Mouse (Mus musculus): ENCODE measurements around the gene Padi3. TPM values are rescaled to one million over a fixed set of nuclear protein-coding genes. Genes with fewer than 3 reads are reported as not detected.

Padi3 gene
- total and polyA plus RNA-seq, 2 experiments from 2014 or later, result 0.06 TPM; not detected in 1

- 90% methylated on average over 9 of the region's 9 CpGs for WGBS
Measured at GRCm38 (mm10) chr4:140782821-140783220, 27.6 kb downstream of the Padi3 start.

GRCm38 (mm10) chr4:140780507-140780906 lies 29.9 kb downstream of the Padi3 start:
- Histone ChIP-seq H3K36me3 (ENCODE audit: insufficient read depth) (no peaks in the 10 kb centered on the region), H3K27ac (ENCODE audit: low read depth, low read length) (no peak overlapping the region), H3K4me3 (ENCODE audit: low read depth, low read length) (no peak overlapping the region), H3K9ac (no peak overlapping the region), H3K27me3 (ENCODE audit: insufficient read depth, low read length) (no peaks in the 10 kb centered on the region), H3K4me2 (ENCODE audit: low read depth) (no peak overlapping the region), H3K4me1 (ENCODE audit: insufficient read depth) (no peaks in the 10 kb centered on the region), H3K9me3 (ENCODE audit: low read length) (no peaks in the 10 kb centered on the region)
- TF ChIP-seq CTCF (IDR thresholded peaks at IDR 0.05; ENCODE audit: low read depth), result no peak
- DNase-seq, result no peak
- WGBS, result 90% methylated on average over 14 of the region's 14 CpGs
- ATAC-seq, result no peak

More at GRCm38 (mm10) chr4:140782821-140783220, 27.6 kb downstream of the Padi3 start:
- Histone ChIP-seq H3K4me2 (ENCODE audit: low read depth) (no peak overlapping the region), H3K36me3 (ENCODE audit: insufficient read depth) (no peaks in the 10 kb centered on the region), H3K4me1 (ENCODE audit: insufficient read depth) (no peaks in the 10 kb centered on the region), H3K27me3 (ENCODE audit: insufficient read depth, low read length) (no peaks in the 10 kb centered on the region), H3K27ac (ENCODE audit: low read depth, low read length) (no peak overlapping the region), H3K4me3 (ENCODE audit: low read depth, low read length) (no peak overlapping the region), H3K9me3 (ENCODE audit: low read length) (no peaks in the 10 kb centered on the region), H3K9ac (no peak overlapping the region)
- no peak for TF ChIP-seq CTCF (IDR thresholded peaks at IDR 0.05; ENCODE audit: low read depth)
- ATAC-seq (no peak), DNase-seq (no peak)

- 46% methylated on average over 19 of the region's 19 CpGs for WGBS
- DNase-seq, result peak; percentile 29
- Histone ChIP-seq H3K27me3 (ENCODE audit: insufficient read depth, low read length) (no peaks in the 10 kb centered on the region), H3K9me3 (ENCODE audit: low read length) (no peaks in the 10 kb centered on the region), H3K4me1 (ENCODE audit: insufficient read depth) (no peaks in the 10 kb centered on the region), H3K36me3 (ENCODE audit: insufficient read depth) (no peaks in the 10 kb centered on the region), H3K9ac (no peak overlapping the region), H3K27ac (ENCODE audit: low read depth, low read length) (no peak overlapping the region), H3K4me3 (ENCODE audit: low read depth, low read length) (no peak overlapping the region), H3K4me2 (ENCODE audit: low read depth) (no peak overlapping the region)
- no peak for ATAC-seq
- TF ChIP-seq CTCF (IDR thresholded peaks at IDR 0.05; ENCODE audit: low read depth), result no peak
Measured at GRCm38 (mm10) chr4:140779803-140780397, 30.5 kb downstream of the Padi3 start.

- H3K27me3 ChIP-seq (ENCODE audit: insufficient read depth, low read length), result no peaks in the 10 kb centered on the region
- ATAC-seq, result no peak
- no peak overlapping the region for H3K4me3 ChIP-seq (ENCODE audit: low read depth, low read length)
- H3K27ac ChIP-seq (ENCODE audit: low read depth, low read length), result no peak overlapping the region
- no peak overlapping the region for H3K4me2 ChIP-seq (ENCODE audit: low read depth)
- H3K4me1 ChIP-seq (ENCODE audit: insufficient read depth), result no peaks in the 10 kb centered on the region
- TF ChIP-seq CTCF (IDR thresholded peaks at IDR 0.05; ENCODE audit: low read depth), result no peak
- no peak for DNase-seq
- WGBS, result 78% methylated on average over 13 of the region's 13 CpGs
- no peaks in the 10 kb centered on the region for H3K9me3 ChIP-seq (ENCODE audit: low read length)
- H3K9ac ChIP-seq, result no peak overlapping the region
- H3K36me3 ChIP-seq (ENCODE audit: insufficient read depth), result no peaks in the 10 kb centered on the region
Measured at GRCm38 (mm10) chr4:140776623-140777022, 33.8 kb downstream of the Padi3 start.

- Histone ChIP-seq H3K27ac (ENCODE audit: low read depth, low read length) (no peak overlapping the region), H3K36me3 (ENCODE audit: insufficient read depth) (no peaks in the 10 kb centered on the region), H3K9me3 (ENCODE audit: low read length) (no peaks in the 10 kb centered on the region), H3K27me3 (ENCODE audit: insufficient read depth, low read length) (no peaks in the 10 kb centered on the region), H3K4me1 (ENCODE audit: insufficient read depth) (no peaks in the 10 kb centered on the region), H3K4me2 (ENCODE audit: low read depth) (no peak overlapping the region), H3K4me3 (ENCODE audit: low read depth, low read length) (no peak overlapping the region), H3K9ac (no peak overlapping the region)
- WGBS, result 85% methylated on average over 10 of the region's 10 CpGs
- DNase-seq (no peak), ATAC-seq (no peak)
- no peak for TF ChIP-seq CTCF (IDR thresholded peaks at IDR 0.05; ENCODE audit: low read depth)
Measured at GRCm38 (mm10) chr4:140775876-140776275, 34.6 kb downstream of the Padi3 start.

- no peaks in the 10 kb centered on the region for H3K4me1 ChIP-seq (ENCODE audit: insufficient read depth)
- no peaks in the 10 kb centered on the region for H3K36me3 ChIP-seq (ENCODE audit: insufficient read depth)
- no peak overlapping the region for H3K27ac ChIP-seq (ENCODE audit: low read depth, low read length)
- H3K4me2 ChIP-seq (ENCODE audit: low read depth), result no peak overlapping the region
- no peak overlapping the region for H3K4me3 ChIP-seq (ENCODE audit: low read depth, low read length)
- no peak for ATAC-seq
- DNase-seq, result no peak
- no peak for TF ChIP-seq CTCF (IDR thresholded peaks at IDR 0.05; ENCODE audit: low read depth)
- H3K9ac ChIP-seq, result no peak overlapping the region
- WGBS, result 92% methylated on average over 9 of the region's 9 CpGs
- no peaks in the 10 kb centered on the region for H3K9me3 ChIP-seq (ENCODE audit: low read length)
- H3K27me3 ChIP-seq (ENCODE audit: insufficient read depth, low read length), result no peaks in the 10 kb centered on the region
Measured at GRCm38 (mm10) chr4:140774893-140775292, 35.6 kb downstream of the Padi3 start.

- Histone ChIP-seq H3K9ac (no peak within 1 kb of the TSS), H3K27ac (ENCODE audit: low read depth, low read length) (no peak within 1 kb of the TSS), H3K27me3 (ENCODE audit: insufficient read depth, low read length) (no peaks in the 10 kb centered on the region), H3K4me2 (ENCODE audit: low read depth) (no peak within 1 kb of the TSS), H3K9me3 (ENCODE audit: low read length) (no peaks in the 10 kb centered on the region), H3K4me1 (ENCODE audit: insufficient read depth) (no peaks in the 10 kb centered on the region), H3K4me3 (ENCODE audit: low read depth, low read length) (no peak within 1 kb of the TSS), H3K36me3 (ENCODE audit: insufficient read depth) (no peaks in the 10 kb centered on the region)
- ATAC-seq, result no peak
- no peak for DNase-seq
- 88% methylated on average over 21 of the region's 21 CpGs for WGBS
- no peak for TF ChIP-seq CTCF (IDR thresholded peaks at IDR 0.05; ENCODE audit: low read depth)
Measured at GRCm38 (mm10) chr4:140774025-140774800, 36.2 kb downstream of the Padi3 start, which contains the start of gene Padi4. TSS of gene Padi4 (minus strand) at chr4:140774236.
